Mouse (Mus musculus): Measurements from ENCODE around the gene Gzmk.

- TF ChIP-seq EP300 (IDR thresholded peaks at IDR 0.05; ENCODE audit: low read depth), result no peak
- TF ChIP-seq CTCF (IDR thresholded peaks at IDR 0.05; ENCODE audit: low read depth), result no peak
These were observed 13.3 kb downstream of the Gzmk start for GRCm38 (mm10) chr13:113212401-113212800.

Data from heart, postnatal 0 days (tissue).